Mouse (Mus musculus) stomach, postnatal 0 days (tissue): ENCODE data around the gene Clec12a. TPM values are rescaled to one million over a fixed set of nuclear protein-coding genes. Genes with fewer than 3 reads are reported as not detected.

ENCODE experiments used
- ATAC-seq: fragments of 200-750 bp; cut with Nextera tagmentation; 2 replicates; pipeline ENCODE4 v1.8.0; 2017; ENCODE audit not compliant: low FRiP score, low TSS enrichment
- DNase-seq: peaks from one replicate; pipeline ENCODE4 v3.0.0-alpha.2; 2016; ENCODE audit warnings: low spot score
- H3K27ac ChIP-seq: fragments of 300-500 bp; sonication (generic); replicated peaks from 2 replicates; pipeline ENCODE4 v1.5.1; 2014; ENCODE audit warnings: mild to moderate bottlenecking, control low read depth
- H3K27me3 ChIP-seq: fragments of 300-500 bp; sonication (generic); 2 replicates; pipeline ENCODE4 v1.6.1; 2014; ENCODE audit warnings: low read length; ENCODE audit not compliant: control insufficient read depth, insufficient read depth
- H3K36me3 ChIP-seq: fragments of 300-500 bp; sonication (generic); 2 replicates; pipeline ENCODE4 v1.6.1; 2014; ENCODE audit warnings: low read length, mixed read lengths; ENCODE audit not compliant: control insufficient read depth, insufficient read depth
- H3K4me1 ChIP-seq: fragments of 300-500 bp; sonication (generic); replicated peaks from 2 replicates; pipeline ENCODE4 v1.6.1; 2014; ENCODE audit warnings: antibody characterized with exemption; ENCODE audit not compliant: control insufficient read depth, insufficient read depth
- H3K4me2 ChIP-seq: fragments of 300-500 bp; sonication (generic); replicated peaks from 2 replicates; pipeline ENCODE4 v1.6.1; 2014; ENCODE audit warnings: low read depth, mild to moderate bottlenecking, control low read depth, moderate library complexity
- H3K4me3 ChIP-seq: fragments of 300-500 bp; sonication (generic); 2 replicates; pipeline ENCODE4 v1.5.1; 2014; ENCODE audit warnings: low read depth, low read length, control low read depth
- H3K9ac ChIP-seq: fragments of 300-500 bp; sonication (generic); 2 replicates; pipeline ENCODE4 v1.6.1; 2014; ENCODE audit warnings: mild to moderate bottlenecking, low read length, control low read depth, mixed read lengths
- H3K9me3 ChIP-seq: fragments of 300-500 bp; sonication (generic); 2 replicates; pipeline ENCODE4 v1.6.1; 2016; ENCODE audit warnings: low read length; ENCODE audit not compliant: control insufficient read depth
- CTCF ChIP-seq: IDR thresholded peaks from 2 replicates; pipeline ENCODE4 v1.5.1; 2016; ENCODE audit warnings: antibody characterized with exemption, low read depth, mild to moderate bottlenecking, moderate library complexity
- EP300 ChIP-seq: optimal IDR thresholded peaks from 2 replicates; pipeline ENCODE3; 2016; ENCODE audit warnings: antibody characterized with exemption
- WGBS: fragments of 180-500 bp; shearing (Covaris S2); extraction: QIAGEN DNeasy Blood & Tissue Kit; methylation state at CpG from one replicate; pipeline ENCODE4 v1.1.7; 2014; 5-methylcytosine and 5-hydroxymethylcytosine counted together
- polyA plus RNA-seq: library from polyadenylated mRNA; unstranded; fragments of >200 nt; fragmentation: Nextera tagmentation; extraction: Ambion mirVana; gene quantifications from 2 replicates; pipeline ENCODE4 v1.2.1, GENCODE M21; 2015

Gene Clec12a
- polyA plus RNA-seq, 1 experiment from 2014 or later, result 0.40 TPM

- H3K9ac ChIP-seq, result no peak overlapping the region
- DNase-seq (no peak), ATAC-seq (no peak)
- no peaks in the 10 kb centered on the region for H3K27me3 ChIP-seq
- H3K4me1 ChIP-seq, result no peaks in the 10 kb centered on the region
- no peaks in the 10 kb centered on the region for H3K36me3 ChIP-seq
- WGBS, result 66% methylated on average over 1 of the region's 1 CpGs
- TF ChIP-seq CTCF (no peak), EP300 (no peak)
- no peak overlapping the region for H3K27ac ChIP-seq
- no peak overlapping the region for H3K4me3 ChIP-seq
- H3K9me3 ChIP-seq, result no peaks in the 10 kb centered on the region
- H3K4me2 ChIP-seq, result no peak overlapping the region
These were observed 4.7 kb upstream of the Clec12a start for GRCm38 (mm10) chr6:129337751-129338150.

- TF ChIP-seq EP300 (no peak), CTCF (no peak)
These were observed 1.9 kb downstream of the Clec12a start for GRCm38 (mm10) chr6:129344408-129344807.

GRCm38 (mm10) chr6:129349524-129350352 lies 7.2 kb downstream of the Clec12a start:
- Histone ChIP-seq H3K4me3 (no peak overlapping the region), H3K36me3 (no peaks in the 10 kb centered on the region), H3K9me3 (no peaks in the 10 kb centered on the region), H3K4me2 (no peak overlapping the region), H3K4me1 (no peaks in the 10 kb centered on the region), H3K9ac (no peak overlapping the region), H3K27me3 (no peaks in the 10 kb centered on the region), H3K27ac (no peak overlapping the region)
- ATAC-seq (peak; percentile 66; the same call in 1 of the 2 replicates), DNase-seq (peak; percentile 34)
- WGBS, result 37% methylated on average over 4 of the region's 4 CpGs
- TF ChIP-seq CTCF (no peak), EP300 (no peak)

More at GRCm38 (mm10) chr6:129344408-129344807, 1.9 kb downstream of the Clec12a start:
- no peak overlapping the region for H3K4me2 ChIP-seq
- H3K27me3 ChIP-seq, result no peaks in the 10 kb centered on the region
- no peak overlapping the region for H3K4me3 ChIP-seq
- no peak overlapping the region for H3K27ac ChIP-seq
- WGBS, result 64% methylated on average over 3 of the region's 3 CpGs
- no peaks in the 10 kb centered on the region for H3K36me3 ChIP-seq
- no peaks in the 10 kb centered on the region for H3K9me3 ChIP-seq
- no peak overlapping the region for H3K9ac ChIP-seq
- ATAC-seq, result no peak
- DNase-seq, result no peak
- H3K4me1 ChIP-seq, result no peaks in the 10 kb centered on the region

- Histone ChIP-seq H3K27me3 (no peaks in the 10 kb centered on the region), H3K9ac (no peak overlapping the region), H3K36me3 (no peaks in the 10 kb centered on the region), H3K4me2 (no peak overlapping the region), H3K27ac (no peak overlapping the region), H3K4me3 (no peak overlapping the region), H3K4me1 (no peaks in the 10 kb centered on the region), H3K9me3 (no peaks in the 10 kb centered on the region)
- DNase-seq (no peak), ATAC-seq (no peak)
- WGBS, result 86% methylated on average over 3 of the region's 3 CpGs
- no peak for TF ChIP-seq EP300
- TF ChIP-seq CTCF, result no peak
These were observed 8.6 kb downstream of the Clec12a start for GRCm38 (mm10) chr6:129351091-129351490.

GRCm38 (mm10) chr6:129355774-129356173 lies 13.3 kb downstream of the Clec12a start:
- no peak for TF ChIP-seq CTCF
- TF ChIP-seq EP300, result no peak
- Histone ChIP-seq H3K27me3 (no peaks in the 10 kb centered on the region), H3K36me3 (no peaks in the 10 kb centered on the region), H3K4me2 (no peak overlapping the region), H3K4me3 (no peak overlapping the region), H3K9ac (no peak overlapping the region), H3K9me3 (no peaks in the 10 kb centered on the region), H3K27ac (no peak overlapping the region), H3K4me1 (no peaks in the 10 kb centered on the region)
- DNase-seq (no peak), ATAC-seq (no peak)
- 92% methylated on average over 2 of the region's 2 CpGs for WGBS

GRCm38 (mm10) chr6:129356430-129356829 lies 13.9 kb downstream of the Clec12a start:
- H3K27me3 ChIP-seq, result no peaks in the 10 kb centered on the region
- DNase-seq, result no peak
- no peak overlapping the region for H3K4me2 ChIP-seq
- TF ChIP-seq EP300 (no peak), CTCF (no peak)
- no peaks in the 10 kb centered on the region for H3K36me3 ChIP-seq
- no peaks in the 10 kb centered on the region for H3K9me3 ChIP-seq
- H3K27ac ChIP-seq, result no peak overlapping the region
- H3K9ac ChIP-seq, result no peak overlapping the region
- H3K4me3 ChIP-seq, result no peak overlapping the region
- ATAC-seq, result no peak
- no peaks in the 10 kb centered on the region for H3K4me1 ChIP-seq
